Mouse (Mus musculus): Measurements from ENCODE around the gene Fcrl6. TPM values are rescaled to one million over a fixed set of nuclear protein-coding genes. Genes with fewer than 3 reads are reported as not detected.

Gene Fcrl6
- polyA plus RNA-seq, 1 experiment = not detected

DNA sequence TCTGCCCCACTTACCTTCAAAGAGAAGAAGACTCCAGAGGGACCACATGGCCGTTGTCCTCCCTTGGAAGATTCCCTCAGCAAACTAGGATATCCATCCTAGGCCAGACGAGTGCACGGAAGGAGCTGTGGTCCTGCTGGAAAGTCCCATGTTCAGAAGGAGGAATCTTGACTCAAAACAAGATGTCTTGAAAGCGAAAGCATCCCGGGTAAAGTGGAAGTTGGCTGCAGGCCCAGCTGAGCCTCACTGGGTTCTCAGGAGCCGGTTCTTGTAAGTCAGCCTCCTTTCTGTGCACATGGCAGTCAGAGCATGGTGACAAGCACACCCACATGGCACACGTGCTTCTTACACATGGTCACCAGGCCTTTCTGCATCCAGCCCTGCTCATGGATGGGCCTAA, 12.0 kb downstream of the Fcrl6 start, which contains the start of gene Slamf8:
TSS of gene Slamf8 (minus strand) at position 184 of the 400 bp plus-strand sequence.
- Histone ChIP-seq H3K4me1 (ENCODE audit: control insufficient read depth) (no peaks in the 10 kb centered on the region), H3K36me3 (ENCODE audit: control insufficient read depth) (no peaks in the 10 kb centered on the region), H3K27me3 (ENCODE audit: control insufficient read depth) (peaks cover 8% of the 10 kb centered on the region), H3K4me3 (replicated peaks) (no peak within 1 kb of the TSS), H3K9me3 (ENCODE audit: control insufficient read depth, low read length) (no peaks in the 10 kb centered on the region)
- no peak for TF ChIP-seq TAL1 (IDR thresholded peaks at IDR 0.05; ENCODE audit: low read length)
- no peak for TF ChIP-seq GATA1 (IDR thresholded peaks at IDR 0.05; ENCODE audit: low read length)

DNA sequence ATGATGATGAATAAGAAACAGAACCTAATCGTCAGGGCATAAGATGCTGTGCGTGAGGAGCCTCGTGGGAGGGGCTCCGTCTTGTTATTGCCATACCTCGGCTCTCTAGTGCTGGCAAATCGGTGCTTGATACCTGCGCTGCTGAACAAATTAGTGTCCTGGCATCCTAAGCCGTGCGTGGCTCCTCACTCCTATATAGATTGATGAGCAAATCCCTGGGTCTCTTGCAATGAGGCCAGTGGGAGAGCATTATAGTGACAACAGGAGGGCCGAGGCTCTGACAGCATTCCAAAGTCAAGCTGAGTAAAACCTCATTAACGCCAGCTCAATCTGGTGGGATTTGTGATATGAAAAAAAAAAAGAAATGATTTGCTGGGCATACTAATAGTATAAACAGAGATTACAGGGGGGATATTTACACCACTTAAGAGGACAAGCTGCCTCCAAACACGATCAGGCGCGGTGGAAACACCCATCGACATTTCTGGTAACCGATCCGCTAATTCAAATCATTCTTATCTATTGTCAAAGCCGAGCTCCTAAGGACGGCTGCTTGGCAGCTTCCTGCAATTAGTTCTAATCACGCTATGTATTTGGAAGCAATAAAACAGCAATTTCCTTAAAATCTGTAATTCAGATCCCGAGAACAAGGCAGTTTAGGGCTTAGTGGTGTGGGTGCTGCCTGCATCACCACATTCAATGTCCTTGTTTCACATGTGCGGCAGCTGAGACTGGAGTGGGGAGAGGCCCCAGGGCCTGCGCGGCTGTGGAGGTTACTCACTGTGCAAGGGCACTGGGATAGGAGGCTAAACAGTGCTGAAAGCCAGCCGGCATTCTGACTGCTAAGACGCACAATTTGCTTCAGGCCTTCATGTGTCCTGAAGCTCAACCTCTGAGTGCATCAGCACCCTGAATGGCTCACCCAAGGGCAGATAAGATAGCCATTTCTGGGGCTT, 16.5 kb downstream of the Fcrl6 start:
- TF ChIP-seq GATA1 (IDR thresholded peaks at IDR 0.05; ENCODE audit: low read length) (no peak), TAL1 (IDR thresholded peaks at IDR 0.05; ENCODE audit: low read length) (no peak)
- Histone ChIP-seq H3K4me3 (replicated peaks) (no peak overlapping the region), H3K27me3 (ENCODE audit: control insufficient read depth) (peaks cover 13% of the 10 kb centered on the region), H3K4me1 (ENCODE audit: control insufficient read depth) (no peaks in the 10 kb centered on the region), H3K36me3 (ENCODE audit: control insufficient read depth) (no peaks in the 10 kb centered on the region), H3K9me3 (ENCODE audit: control insufficient read depth, low read length) (no peaks in the 10 kb centered on the region)

DNA sequence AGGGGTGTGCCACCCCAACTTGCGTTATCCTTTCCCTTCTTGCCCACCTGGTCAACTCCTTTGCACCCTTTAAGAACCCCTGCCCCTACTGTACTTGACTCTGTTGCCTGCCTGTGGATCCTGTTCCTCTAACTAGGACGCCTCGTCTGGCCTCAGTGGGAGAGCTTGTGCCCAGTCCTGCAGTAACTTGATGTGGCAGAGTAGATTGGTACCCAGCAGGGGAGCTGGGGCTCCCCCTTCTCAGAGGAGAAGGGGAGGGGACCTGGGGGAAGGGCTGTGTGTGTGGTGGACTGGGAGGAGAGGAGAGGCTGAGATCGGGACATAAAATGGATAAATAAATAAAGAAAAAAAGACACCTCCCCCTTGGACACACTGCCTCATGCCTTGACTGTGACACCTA, 17.3 kb downstream of the Fcrl6 start:
- Histone ChIP-seq H3K4me3 (replicated peaks) (no peak overlapping the region), H3K36me3 (ENCODE audit: control insufficient read depth) (no peaks in the 10 kb centered on the region), H3K4me1 (ENCODE audit: control insufficient read depth) (no peaks in the 10 kb centered on the region), H3K9me3 (ENCODE audit: control insufficient read depth, low read length) (no peaks in the 10 kb centered on the region), H3K27me3 (ENCODE audit: control insufficient read depth) (peaks cover 13% of the 10 kb centered on the region)
- TF ChIP-seq TAL1 (IDR thresholded peaks at IDR 0.05; ENCODE audit: low read length) = no peak
- no peak for TF ChIP-seq GATA1 (IDR thresholded peaks at IDR 0.05; ENCODE audit: low read length)

DNA sequence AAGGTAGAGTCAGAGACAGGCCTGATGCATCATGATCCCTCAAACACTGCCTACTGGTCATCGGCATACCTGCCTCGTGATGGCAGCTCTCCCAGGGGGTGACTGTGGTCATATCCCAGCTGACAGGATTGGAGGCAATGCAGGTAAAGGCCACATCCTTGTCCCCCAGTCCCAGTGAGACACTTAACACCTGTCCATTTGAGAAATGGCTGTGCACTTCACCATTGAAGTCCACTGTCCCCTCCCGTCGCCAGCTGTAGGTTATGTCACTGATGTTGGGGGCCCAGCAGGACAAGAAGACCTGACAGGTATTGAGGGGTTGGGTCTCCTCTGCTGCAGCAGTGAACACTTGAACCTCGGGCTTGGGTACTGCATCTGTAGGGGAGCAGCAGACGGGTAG, 18.1 kb downstream of the Fcrl6 start:
- TF ChIP-seq GATA1 (IDR thresholded peaks at IDR 0.05; ENCODE audit: low read length) (no peak), TAL1 (IDR thresholded peaks at IDR 0.05; ENCODE audit: low read length) (no peak)
- Histone ChIP-seq H3K27me3 (ENCODE audit: control insufficient read depth) (peaks cover 13% of the 10 kb centered on the region), H3K4me1 (ENCODE audit: control insufficient read depth) (no peaks in the 10 kb centered on the region)

DNA sequence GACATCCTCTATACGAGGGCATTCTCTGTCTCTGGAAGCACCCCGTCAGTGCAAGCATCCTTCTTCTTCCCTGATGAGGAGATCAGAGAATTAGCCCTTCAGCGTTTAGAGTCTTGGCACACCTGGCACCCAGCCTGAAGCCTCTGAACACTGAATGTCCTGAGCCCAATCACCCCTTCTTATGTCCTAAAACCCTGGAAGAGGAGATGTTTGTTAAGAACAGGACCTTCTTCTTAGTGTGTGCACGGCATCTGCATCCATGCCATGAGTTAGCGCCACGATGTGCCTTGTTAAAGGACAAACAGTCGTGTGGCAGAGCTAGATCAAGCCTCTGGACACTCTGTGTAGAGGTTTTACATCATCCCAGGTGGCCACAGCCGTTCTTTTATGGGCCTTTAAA, 19.9 kb downstream of the Fcrl6 start:
- H3K4me3 ChIP-seq (replicated peaks) = no peak overlapping the region
- TF ChIP-seq GATA1 (IDR thresholded peaks at IDR 0.05; ENCODE audit: low read length) (no peak), TAL1 (IDR thresholded peaks at IDR 0.05; ENCODE audit: low read length) (no peak)
- no peaks in the 10 kb centered on the region for H3K9me3 ChIP-seq (ENCODE audit: control insufficient read depth, low read length)
- H3K4me1 ChIP-seq (ENCODE audit: control insufficient read depth) = no peaks in the 10 kb centered on the region
- peaks cover 13% of the 10 kb centered on the region for H3K27me3 ChIP-seq (ENCODE audit: control insufficient read depth)
- no peaks in the 10 kb centered on the region for H3K36me3 ChIP-seq (ENCODE audit: control insufficient read depth)

More for the DNA sequence above, 18.1 kb downstream of the Fcrl6 start:
- H3K36me3 ChIP-seq (ENCODE audit: control insufficient read depth) = no peaks in the 10 kb centered on the region
- no peaks in the 10 kb centered on the region for H3K9me3 ChIP-seq (ENCODE audit: control insufficient read depth, low read length)
- H3K4me3 ChIP-seq (replicated peaks) = no peak overlapping the region

DNA sequence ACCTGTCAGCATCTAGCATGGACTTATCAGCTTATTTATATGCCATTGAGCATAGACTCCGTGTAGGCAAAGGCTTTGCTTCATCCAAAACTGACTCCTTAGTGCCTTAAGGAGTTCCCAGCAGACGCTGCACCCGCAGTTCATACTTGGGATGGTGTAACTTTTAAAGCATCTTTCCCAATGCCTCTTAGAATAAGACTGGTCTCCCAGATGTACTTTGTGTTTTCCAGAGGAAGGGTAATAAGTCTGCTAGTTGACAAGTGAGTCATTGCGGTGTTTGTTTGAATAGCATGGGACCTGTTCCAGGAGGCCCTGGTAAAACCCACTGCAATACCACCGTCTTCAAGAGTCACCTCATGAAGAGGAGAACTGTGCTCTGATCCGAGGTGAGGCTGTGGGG, 22.2 kb downstream of the Fcrl6 start:
- TF ChIP-seq TAL1 (IDR thresholded peaks at IDR 0.05; ENCODE audit: low read length) (no peak), GATA1 (IDR thresholded peaks at IDR 0.05; ENCODE audit: low read length) (no peak)
- Histone ChIP-seq H3K4me1 (ENCODE audit: control insufficient read depth) (no peaks in the 10 kb centered on the region), H3K27me3 (ENCODE audit: control insufficient read depth) (peaks cover 10% of the 10 kb centered on the region; the same call in 1 of the 2 replicates), H3K9me3 (ENCODE audit: control insufficient read depth, low read length) (no peaks in the 10 kb centered on the region), H3K36me3 (ENCODE audit: control insufficient read depth) (no peaks in the 10 kb centered on the region), H3K4me3 (replicated peaks) (no peak overlapping the region)

DNA sequence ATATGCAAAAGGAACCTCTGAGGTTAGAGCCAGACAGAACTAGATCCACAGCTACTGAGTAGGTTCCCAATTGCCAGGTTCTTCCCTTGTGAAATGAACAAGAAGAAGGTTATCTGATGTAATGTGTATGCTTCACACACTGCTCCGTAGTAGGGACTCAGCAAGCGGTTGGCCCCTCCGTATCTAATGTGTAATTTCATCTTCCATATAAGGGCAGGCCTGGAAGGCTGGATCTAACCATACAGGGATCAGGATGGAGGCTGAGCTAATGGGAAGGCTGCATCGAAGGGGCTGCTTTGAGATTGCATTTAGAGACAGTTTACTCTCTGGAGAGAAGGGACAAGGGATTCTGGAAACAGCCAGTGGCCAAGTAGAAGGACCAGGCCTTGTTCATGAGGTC, 34.6 kb downstream of the Fcrl6 start:
- Histone ChIP-seq H3K4me1 (ENCODE audit: control insufficient read depth) (no peaks in the 10 kb centered on the region), H3K27me3 (ENCODE audit: control insufficient read depth) (peaks cover 28% of the 10 kb centered on the region), H3K4me3 (replicated peaks) (no peak overlapping the region), H3K36me3 (ENCODE audit: control insufficient read depth) (no peaks in the 10 kb centered on the region), H3K9me3 (ENCODE audit: control insufficient read depth, low read length) (no peaks in the 10 kb centered on the region)
- no peak for TF ChIP-seq TAL1 (IDR thresholded peaks at IDR 0.05; ENCODE audit: low read length)
- TF ChIP-seq GATA1 (IDR thresholded peaks at IDR 0.05; ENCODE audit: low read length) = no peak

DNA sequence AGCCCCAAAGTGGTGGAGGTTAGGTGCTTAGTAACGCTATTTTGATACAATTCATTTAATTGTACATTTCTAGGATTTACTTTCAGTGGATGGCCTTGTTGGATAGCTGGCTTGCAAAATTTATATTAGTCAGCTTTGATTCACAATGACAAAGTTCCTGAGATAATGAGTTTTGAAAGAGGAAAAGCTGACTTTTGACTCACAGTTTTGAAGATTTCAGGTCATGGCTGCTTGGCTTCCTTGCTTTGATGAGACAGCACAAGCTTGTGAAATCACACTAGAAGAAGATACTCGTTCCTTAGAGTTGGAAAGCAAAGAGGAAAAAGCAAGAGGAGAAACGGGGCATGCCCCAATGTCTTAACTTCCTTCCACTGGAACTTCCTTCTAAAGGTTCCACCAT, 36.2 kb downstream of the Fcrl6 start:
- H3K27me3 ChIP-seq (ENCODE audit: control insufficient read depth) = peaks cover 43% of the 10 kb centered on the region
- no peaks in the 10 kb centered on the region for H3K9me3 ChIP-seq (ENCODE audit: control insufficient read depth, low read length)
- no peak overlapping the region for H3K4me3 ChIP-seq (replicated peaks)
- H3K36me3 ChIP-seq (ENCODE audit: control insufficient read depth) = no peaks in the 10 kb centered on the region
- no peaks in the 10 kb centered on the region for H3K4me1 ChIP-seq (ENCODE audit: control insufficient read depth)
- TF ChIP-seq TAL1 (IDR thresholded peaks at IDR 0.05; ENCODE audit: low read length) (no peak), GATA1 (IDR thresholded peaks at IDR 0.05; ENCODE audit: low read length) (no peak)

DNA sequence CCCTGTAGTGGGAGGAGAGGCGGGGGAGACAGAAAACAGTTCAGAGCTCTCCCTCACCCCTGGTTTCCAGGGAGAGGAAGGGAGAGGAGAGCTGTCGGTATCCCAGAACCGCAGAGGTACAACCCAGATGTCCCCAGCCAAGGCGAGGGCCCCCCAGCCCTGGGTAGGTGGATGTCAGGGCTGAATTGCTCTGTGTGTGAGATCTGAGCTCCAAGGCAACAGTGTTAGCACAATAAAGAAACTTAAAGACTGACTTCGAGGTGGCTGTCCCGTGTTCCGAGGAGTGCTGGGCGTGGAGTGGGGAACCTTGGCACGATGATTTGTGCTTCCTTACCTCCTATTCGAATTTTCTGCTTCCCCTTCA, 38.9 kb downstream of the Fcrl6 start:
- Histone ChIP-seq H3K4me1 (ENCODE audit: control insufficient read depth) (no peaks in the 10 kb centered on the region), H3K4me3 (replicated peaks) (no peak overlapping the region), H3K36me3 (ENCODE audit: control insufficient read depth) (no peaks in the 10 kb centered on the region), H3K27me3 (ENCODE audit: control insufficient read depth) (peaks cover 61% of the 10 kb centered on the region), H3K9me3 (ENCODE audit: control insufficient read depth, low read length) (no peaks in the 10 kb centered on the region)
- TF ChIP-seq TAL1 (IDR thresholded peaks at IDR 0.05; ENCODE audit: low read length) (no peak), GATA1 (IDR thresholded peaks at IDR 0.05; ENCODE audit: low read length) (no peak)

All from erythroblast, embryonic 14.5 days (primary cell).